Mouse (Mus musculus): Measurements from ENCODE around the gene Nek5.

DNA sequence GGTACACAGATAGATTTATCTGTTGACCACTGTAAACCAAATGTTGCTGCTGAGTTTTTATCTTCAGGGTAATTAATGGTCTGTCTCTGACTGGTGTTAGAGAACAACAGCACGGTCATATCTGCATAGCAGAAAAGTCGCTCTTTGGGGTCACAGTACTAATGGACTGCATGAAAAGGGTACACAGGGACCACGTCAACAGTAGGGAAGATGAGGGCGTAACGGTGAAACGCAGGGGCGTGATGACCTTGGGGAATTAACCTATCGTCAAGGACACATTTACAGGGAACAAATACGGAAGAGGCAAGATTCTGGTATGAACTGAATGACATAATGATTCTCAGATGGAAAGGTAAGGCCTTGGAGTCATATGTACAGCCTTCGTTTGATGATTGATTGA lies 39.6 kb upstream of the Nek5 start:
- no peak for TF ChIP-seq CTCF (IDR thresholded peaks at IDR 0.05; ENCODE audit: control insufficient read depth, insufficient read depth, low read length)
- TF ChIP-seq POLR2A (IDR thresholded peaks at IDR 0.05; ENCODE audit: borderline replicate concordance, control insufficient read depth, low read depth, low read length), result no peak
